Mouse (Mus musculus) small intestine, adult 2 months (tissue): ENCODE data around the gene Pitpnc1.

Experiments used
- CTCF ChIP-seq: fragments of 200-500 bp; IDR thresholded peaks from 2 replicates; pipeline ENCODE4 v1.5.1; 2012; ENCODE audit warnings: low read depth, mild to moderate bottlenecking, control low read depth, inconsistent platforms, low read length, moderate library complexity, mixed read lengths; ENCODE audit not compliant: insufficient replicate concordance, insufficient read length; ENCODE audit errors: extremely low read depth
- POLR2A ChIP-seq: fragments of 200-500 bp; IDR thresholded peaks from 2 replicates; pipeline ENCODE4 v1.6.1; 2012; ENCODE audit warnings: low read depth, mild to moderate bottlenecking, control low read depth, inconsistent platforms, low read length, moderate library complexity

DNA sequence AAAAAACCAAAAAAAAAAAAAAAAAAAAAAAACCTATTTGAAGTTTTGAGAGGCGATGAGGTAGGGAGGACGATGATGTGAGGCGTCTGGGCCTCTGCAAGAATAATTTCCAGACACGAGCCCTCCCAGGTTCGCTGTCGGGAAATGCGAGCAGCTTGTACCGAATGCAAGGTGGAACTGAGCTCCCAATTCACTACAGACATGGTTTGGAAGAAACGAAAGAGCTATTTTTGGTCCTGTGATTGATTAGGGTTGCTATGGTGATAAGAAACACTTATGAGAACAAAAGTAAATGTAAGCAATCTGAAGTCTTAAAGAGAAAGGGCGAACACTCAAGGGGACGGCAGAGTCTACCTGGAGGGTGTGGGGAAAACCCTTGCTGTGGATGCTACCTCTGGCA lies 164.3 kb downstream of the Pitpnc1 start:
- TF ChIP-seq POLR2A, result no peak
- TF ChIP-seq CTCF, result no peak
